Mouse (Mus musculus) intestine, embryonic 16.5 days (tissue): ENCODE data around the gene Triap1. TPM values are rescaled to one million over a fixed set of nuclear protein-coding genes. Genes with fewer than 3 reads are reported as not detected.
A peak's percentile ranks its signal among the peaks of the same experiment; 100 is the strongest.

Experiments used
- ATAC-seq: fragments of 200-750 bp; cut with Nextera tagmentation; 2 replicates; pipeline ENCODE4 v1.8.0; 2017; ENCODE audit warnings: moderate TSS enrichment, moderate library complexity
- H3K27ac ChIP-seq: fragments of 300-500 bp; sonication (generic); 2 replicates; pipeline ENCODE4 v1.5.1; 2014; ENCODE audit warnings: mild to moderate bottlenecking, low read length
- H3K27me3 ChIP-seq: fragments of 300-500 bp; sonication (generic); replicated peaks from 2 replicates; pipeline ENCODE4 v1.6.1; 2014; ENCODE audit warnings: low read length, control low read depth, mixed read lengths; ENCODE audit not compliant: control insufficient read depth, insufficient read depth
- H3K36me3 ChIP-seq: fragments of 300-500 bp; sonication (generic); 2 replicates; pipeline ENCODE4 v1.6.1; 2014; ENCODE audit warnings: low read length, control low read depth; ENCODE audit not compliant: control insufficient read depth, insufficient read depth
- H3K4me1 ChIP-seq: fragments of 300-500 bp; sonication (generic); 2 replicates; pipeline ENCODE4 v1.6.1; 2014; ENCODE audit warnings: low read length, control low read depth, mixed read lengths; ENCODE audit not compliant: control insufficient read depth, insufficient read depth
- H3K4me2 ChIP-seq: fragments of 300-500 bp; sonication (generic); 2 replicates; pipeline ENCODE4 v1.6.1; 2014; ENCODE audit warnings: low read depth, low read length, control low read depth
- H3K4me3 ChIP-seq: fragments of 300-500 bp; sonication (generic); 2 replicates; pipeline ENCODE4 v1.5.1; 2014; ENCODE audit warnings: mild to moderate bottlenecking, low read length
- H3K9ac ChIP-seq: fragments of 300-500 bp; sonication (generic); 2 replicates; pipeline ENCODE4 v1.6.1; 2014; ENCODE audit warnings: low read depth, low read length
- H3K9me3 ChIP-seq: fragments of 300-500 bp; sonication (generic); 2 replicates; pipeline ENCODE4 v1.6.1; 2016; ENCODE audit warnings: low read length, control low read depth; ENCODE audit not compliant: control insufficient read depth
- WGBS: fragments of 180-500 bp; shearing (Covaris S2); extraction: QIAGEN DNeasy Blood & Tissue Kit; methylation state at CpG from one replicate; pipeline ENCODE4 v1.1.7; 2014; 5-methylcytosine and 5-hydroxymethylcytosine counted together
- polyA plus RNA-seq: library from polyadenylated mRNA; unstranded; fragments of >200 nt; fragmentation: Nextera tagmentation; extraction: Ambion mirVana; gene quantifications from 2 replicates; pipeline ENCODE4 v1.2.1, GENCODE M21; 2015

Triap1 gene
- polyA plus RNA-seq, 1 experiment from 2014 or later: 67.4 TPM

GRCm38 (mm10) chr5:115351348-115351747 is 10.3 kb downstream of the Triap1 start:
- ATAC-seq: no peak
- H3K27me3 ChIP-seq: no peaks in the 10 kb centered on the region
- no peak overlapping the region for H3K27ac ChIP-seq
- H3K4me1 ChIP-seq: peaks cover 10% of the 10 kb centered on the region; the same call in 1 of the 2 replicates
- H3K4me3 ChIP-seq: no peak overlapping the region
- WGBS: 80% methylated on average over 5 of the region's 5 CpGs
- no peak overlapping the region for H3K4me2 ChIP-seq
- H3K36me3 ChIP-seq: no peaks in the 10 kb centered on the region
- H3K9ac ChIP-seq: no peak overlapping the region
- no peaks in the 10 kb centered on the region for H3K9me3 ChIP-seq

GRCm38 (mm10) chr5:115355070-115355469 is 14.0 kb downstream of the Triap1 start:
- WGBS: 38% methylated on average over 13 of the region's 13 CpGs
- no peak for ATAC-seq
- no peaks in the 10 kb centered on the region for H3K4me1 ChIP-seq
- no peak overlapping the region for H3K4me3 ChIP-seq
- H3K27me3 ChIP-seq: no peaks in the 10 kb centered on the region
- H3K9me3 ChIP-seq: no peaks in the 10 kb centered on the region
- no peak overlapping the region for H3K4me2 ChIP-seq
- H3K9ac ChIP-seq: no peak overlapping the region
- no peak overlapping the region for H3K27ac ChIP-seq
- no peaks in the 10 kb centered on the region for H3K36me3 ChIP-seq

GRCm38 (mm10) chr5:115358872-115359271 is 17.8 kb downstream of the Triap1 start:
- H3K4me1 ChIP-seq: no peaks in the 10 kb centered on the region
- H3K9ac ChIP-seq: no peak overlapping the region
- H3K4me2 ChIP-seq: no peak overlapping the region
- ATAC-seq: peak; percentile 79; the same call in 1 of the 2 replicates
- no peak overlapping the region for H3K4me3 ChIP-seq
- no peaks in the 10 kb centered on the region for H3K9me3 ChIP-seq
- WGBS: 6% methylated on average over 12 of the region's 12 CpGs
- H3K27me3 ChIP-seq: no peaks in the 10 kb centered on the region
- no peaks in the 10 kb centered on the region for H3K36me3 ChIP-seq
- H3K27ac ChIP-seq: no peak overlapping the region

GRCm38 (mm10) chr5:115359438-115359837 is 18.4 kb downstream of the Triap1 start:
- H3K36me3 ChIP-seq: no peaks in the 10 kb centered on the region
- no peak overlapping the region for H3K4me2 ChIP-seq
- no peaks in the 10 kb centered on the region for H3K27me3 ChIP-seq
- 81% methylated on average over 8 of the region's 8 CpGs for WGBS
- no peak for ATAC-seq
- no peak overlapping the region for H3K9ac ChIP-seq
- H3K27ac ChIP-seq: no peak overlapping the region
- H3K4me3 ChIP-seq: no peak overlapping the region
- no peaks in the 10 kb centered on the region for H3K4me1 ChIP-seq
- H3K9me3 ChIP-seq: no peaks in the 10 kb centered on the region

- Histone ChIP-seq H3K27me3 (no peaks in the 10 kb centered on the region), H3K27ac (no peak overlapping the region), H3K4me3 (no peak overlapping the region), H3K9me3 (no peaks in the 10 kb centered on the region), H3K9ac (no peak overlapping the region), H3K4me2 (no peak overlapping the region), H3K36me3 (no peaks in the 10 kb centered on the region), H3K4me1 (no peaks in the 10 kb centered on the region)
- WGBS: 43% methylated on average over 5 of the region's 5 CpGs
- ATAC-seq: peak; percentile 47
These were observed 18.9 kb downstream of the Triap1 start for GRCm38 (mm10) chr5:115359851-115360372.

- H3K9me3 ChIP-seq: no peaks in the 10 kb centered on the region
- H3K27ac ChIP-seq: no peak overlapping the region
- no peak overlapping the region for H3K4me3 ChIP-seq
- no peak overlapping the region for H3K9ac ChIP-seq
- H3K4me2 ChIP-seq: no peak overlapping the region
- H3K27me3 ChIP-seq: no peaks in the 10 kb centered on the region
- WGBS: 33% methylated on average over 7 of the region's 7 CpGs
- ATAC-seq: no peak
- no peaks in the 10 kb centered on the region for H3K4me1 ChIP-seq
- no peaks in the 10 kb centered on the region for H3K36me3 ChIP-seq
These were observed 21.2 kb downstream of the Triap1 start for GRCm38 (mm10) chr5:115362216-115362615.

GRCm38 (mm10) chr5:115362819-115363714 is 22.0 kb downstream of the Triap1 start:
- Histone ChIP-seq H3K9ac (no peak overlapping the region), H3K9me3 (no peaks in the 10 kb centered on the region)

GRCm38 (mm10) chr5:115364782-115365181 is 23.8 kb downstream of the Triap1 start:
- Histone ChIP-seq H3K9me3 (no peaks in the 10 kb centered on the region), H3K36me3 (no peaks in the 10 kb centered on the region), H3K4me2 (no peak overlapping the region), H3K9ac (no peak overlapping the region), H3K4me3 (no peak overlapping the region), H3K27ac (no peak overlapping the region), H3K4me1 (no peaks in the 10 kb centered on the region), H3K27me3 (no peaks in the 10 kb centered on the region)
- WGBS: 84% methylated on average over 4 of the region's 4 CpGs
- ATAC-seq: no peak

More at GRCm38 (mm10) chr5:115362819-115363714, 22.0 kb downstream of the Triap1 start:
- Histone ChIP-seq H3K27ac (no peak overlapping the region), H3K4me2 (no peak overlapping the region), H3K36me3 (no peaks in the 10 kb centered on the region), H3K4me1 (no peaks in the 10 kb centered on the region), H3K27me3 (no peaks in the 10 kb centered on the region), H3K4me3 (no peak overlapping the region)
- no peak for ATAC-seq
- 27% methylated on average over 19 of the region's 19 CpGs for WGBS

GRCm38 (mm10) chr5:115371736-115372135 is 30.7 kb downstream of the Triap1 start:
- H3K27ac ChIP-seq: no peak overlapping the region
- H3K36me3 ChIP-seq: no peaks in the 10 kb centered on the region
- WGBS: 41% methylated on average over 9 of the region's 9 CpGs
- H3K4me1 ChIP-seq: peaks cover 3% of the 10 kb centered on the region; the same call in 1 of the 2 replicates
- H3K27me3 ChIP-seq: no peaks in the 10 kb centered on the region
- no peak overlapping the region for H3K4me2 ChIP-seq
- no peak overlapping the region for H3K9ac ChIP-seq
- H3K4me3 ChIP-seq: no peak overlapping the region
- H3K9me3 ChIP-seq: no peaks in the 10 kb centered on the region
- no peak for ATAC-seq
